Mouse (Mus musculus): ENCODE data around the gene Slc22a2.

DNA sequence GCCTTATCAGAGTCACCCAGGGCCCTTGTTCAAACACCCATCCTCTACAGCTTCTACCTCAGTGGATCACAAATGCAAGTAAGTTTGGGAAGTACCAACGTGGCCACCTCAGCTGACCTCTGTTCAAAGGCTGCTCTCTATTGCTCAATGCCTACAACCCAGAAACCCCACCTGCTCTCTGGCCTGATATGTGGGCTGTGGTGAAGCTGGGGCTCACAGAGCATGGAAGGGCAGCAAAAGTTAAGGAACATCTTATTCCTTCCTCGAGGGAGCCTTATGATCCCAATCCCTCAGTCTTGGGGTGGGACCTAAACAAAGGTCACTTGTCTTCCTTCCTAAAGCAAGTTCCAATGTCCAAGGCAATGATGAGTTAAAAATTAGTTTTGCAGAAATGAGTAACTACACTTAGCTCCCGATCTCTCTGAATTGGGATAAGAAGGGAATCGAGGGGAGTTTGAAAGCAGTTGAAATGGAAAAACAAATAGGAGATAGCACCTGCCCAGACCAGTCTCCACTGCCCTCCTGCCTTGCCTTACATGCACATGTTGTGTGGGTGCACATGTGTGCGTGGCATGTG, 87.2 kb downstream of the Slc22a2 start:
- TF ChIP-seq CTCF (IDR thresholded peaks at IDR 0.05; ENCODE audit: insufficient read depth, low read length) (no peak), POLR2A (IDR thresholded peaks at IDR 0.05; ENCODE audit: borderline replicate concordance, extremely low read depth, low read depth, low read length) (no peak)
